Mouse (Mus musculus): ENCODE data around the gene Brca2. TPM values are rescaled to one million over a fixed set of nuclear protein-coding genes. Genes with fewer than 3 reads are reported as not detected.
"Not testable (repeated sequence)": the region's sequence is repeated elsewhere in the genome, so short reads cannot be mapped to it uniquely, and the experiment has no call there.

The Brca2 gene
- 19.7 and 23.3 TPM in 2 replicates for polyA plus RNA-seq (2011; ENCODE audit: insufficient read depth, insufficient read length, low replicate concordance, missing spikeins)

DNA sequence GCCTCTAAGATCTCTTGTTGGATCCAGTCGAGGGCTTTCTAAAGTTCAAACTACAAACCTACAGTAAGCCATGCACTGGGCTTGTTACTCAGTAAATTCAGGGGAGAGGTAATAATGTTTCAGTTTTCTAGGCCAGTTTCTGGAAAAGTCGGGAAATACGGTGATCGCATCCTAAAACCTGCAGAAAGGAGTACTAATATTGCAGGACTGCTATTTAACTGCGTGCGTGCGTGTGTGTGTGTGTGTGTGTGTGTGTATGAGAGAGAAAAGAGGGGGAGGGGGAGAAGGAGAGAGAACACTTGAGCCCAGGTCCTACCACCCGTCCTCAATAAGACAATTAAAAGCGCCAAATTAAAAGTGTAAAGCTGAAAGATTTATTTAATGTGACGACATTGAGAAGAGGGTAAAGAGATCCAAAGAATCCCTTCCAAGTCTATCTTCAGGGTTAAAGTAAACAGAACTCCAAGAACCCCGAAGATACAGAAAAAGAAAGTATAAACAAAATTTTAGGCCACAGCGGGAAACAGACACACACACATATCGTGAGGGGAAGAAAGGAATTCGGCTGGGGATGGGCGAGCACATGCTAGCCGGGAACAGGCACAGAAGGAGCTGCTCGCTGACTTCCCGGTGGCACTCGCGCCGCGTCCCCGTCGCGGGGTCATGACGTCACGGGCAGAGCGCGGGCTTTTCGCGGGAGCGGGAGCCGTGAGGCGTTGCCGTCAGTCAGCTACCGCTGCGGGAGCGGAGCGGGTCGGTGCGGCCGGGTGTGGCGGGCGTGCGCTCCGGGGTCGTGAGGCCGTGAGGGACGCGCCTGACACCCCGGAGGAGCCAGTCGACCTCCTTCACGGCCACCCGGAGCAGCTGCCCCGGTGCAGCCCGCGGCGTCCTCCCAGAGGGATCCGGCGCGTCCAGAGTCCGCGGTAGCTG is at the start of gene Brca2:
Gene Brca2, plus strand, starts transcription at position 694 of the 930 bp plus-strand sequence.
- TF ChIP-seq POLR2A (IDR thresholded peaks at IDR 0.05; ENCODE audit: borderline replicate concordance, control insufficient read depth, low read depth, low read length) (peak; percentile 90), CTCF (IDR thresholded peaks at IDR 0.05; ENCODE audit: control insufficient read depth, insufficient read depth, low read length) (0 out of 2 replicates have a peak, but pooled peaks have one; percentile 0)
- WGBS: 3% methylated on average over 63 of the region's 63 CpGs
- Histone ChIP-seq H3K27ac (ENCODE audit: control insufficient read depth, insufficient read depth, low read depth, low read length, poor library complexity) (peak within 1 kb of the TSS; percentile 72), H3K4me1 (ENCODE audit: control insufficient read depth, insufficient read depth, low read length) (no peaks in the 10 kb centered on the region; the same call in 1 of the 2 replicates), H3K4me3 (replicated peaks; ENCODE audit: control insufficient read depth, low read depth, low read length) (peak within 1 kb of the TSS; percentile 76)

DNA sequence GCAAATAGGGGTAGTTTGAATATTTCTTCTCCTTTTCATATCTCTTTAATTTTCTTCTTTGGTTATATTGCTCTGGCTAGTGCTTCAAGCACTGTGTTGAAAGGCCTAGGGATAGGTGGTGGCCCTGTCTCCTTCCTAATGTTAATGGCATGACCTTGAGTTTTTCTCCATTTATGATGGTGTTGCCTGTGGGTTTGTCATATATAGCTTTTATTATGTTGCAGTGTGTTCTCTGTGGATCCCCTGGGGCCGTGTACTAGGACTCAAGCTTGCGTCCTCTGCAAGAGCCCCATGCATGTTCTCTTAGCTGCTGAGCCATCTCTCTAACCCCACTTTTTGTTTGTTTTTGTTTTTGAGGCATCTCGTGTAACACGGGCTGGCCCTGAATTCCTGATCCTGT is 45.1 kb upstream of the Brca2 start:
- H3K4me3 ChIP-seq (replicated peaks; ENCODE audit: control insufficient read depth, low read depth, low read length): no peak overlapping the region
- H3K27ac ChIP-seq (ENCODE audit: control insufficient read depth, insufficient read depth, low read depth, low read length, poor library complexity): no peak overlapping the region
- H3K4me1 ChIP-seq (ENCODE audit: control insufficient read depth, insufficient read depth, low read length): no peaks in the 10 kb centered on the region
- TF ChIP-seq POLR2A (IDR thresholded peaks at IDR 0.05; ENCODE audit: borderline replicate concordance, control insufficient read depth, low read depth, low read length) (no peak), CTCF (IDR thresholded peaks at IDR 0.05; ENCODE audit: control insufficient read depth, insufficient read depth, low read length) (no peak)
- WGBS: 82% methylated on average over 4 of the region's 4 CpGs

DNA sequence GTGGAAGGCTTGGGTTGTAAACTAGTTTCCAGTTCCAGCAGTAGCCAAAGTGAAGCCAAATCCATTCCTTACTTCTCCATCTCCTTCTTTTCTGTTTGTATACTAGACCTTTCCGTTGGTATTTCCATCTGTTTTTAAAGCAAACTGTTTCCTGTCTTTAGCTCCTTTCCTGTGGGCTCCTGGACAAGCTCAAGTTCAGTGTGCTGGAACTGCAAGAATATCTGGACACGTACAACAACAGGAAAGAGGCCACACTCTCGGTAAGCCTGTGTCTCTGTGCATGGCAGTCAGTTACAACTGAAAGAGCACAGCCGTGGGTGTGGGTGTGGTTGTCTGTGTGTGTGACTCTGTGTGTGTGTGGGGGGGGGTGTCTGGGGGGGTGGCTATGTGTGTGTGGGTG is 43.8 kb upstream of the Brca2 start:
- Histone ChIP-seq H3K27ac (ENCODE audit: control insufficient read depth, insufficient read depth, low read depth, low read length, poor library complexity) (no peak overlapping the region), H3K4me3 (replicated peaks; ENCODE audit: control insufficient read depth, low read depth, low read length) (no peak overlapping the region), H3K4me1 (ENCODE audit: control insufficient read depth, insufficient read depth, low read length) (no peaks in the 10 kb centered on the region)
- 32% methylated on average over 4 of the region's 4 CpGs for WGBS
- no peak for TF ChIP-seq CTCF (IDR thresholded peaks at IDR 0.05; ENCODE audit: control insufficient read depth, insufficient read depth, low read length)
- TF ChIP-seq POLR2A (IDR thresholded peaks at IDR 0.05; ENCODE audit: borderline replicate concordance, control insufficient read depth, low read depth, low read length): no peak

DNA sequence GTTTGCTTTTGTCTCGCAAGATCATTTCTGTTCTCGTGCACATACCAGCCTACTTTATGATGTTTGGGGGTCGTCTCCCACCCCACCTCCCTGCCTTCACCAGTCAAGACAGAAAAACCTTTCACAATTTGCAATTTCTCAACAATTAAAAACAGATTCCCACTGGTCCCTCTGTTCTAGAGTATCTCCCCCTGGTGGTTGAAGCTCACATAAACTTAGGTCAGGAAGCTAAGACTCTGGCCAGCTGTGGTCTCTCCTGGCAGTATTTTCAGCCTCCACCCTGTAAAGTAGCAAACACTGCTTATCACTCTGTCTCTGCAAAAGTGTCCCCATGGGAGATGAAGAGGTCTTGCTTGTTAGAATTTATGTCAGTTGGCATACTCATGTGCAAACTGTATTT is 37.2 kb upstream of the Brca2 start:
- 60% methylated on average over 3 of the region's 3 CpGs for WGBS
- no peak overlapping the region for H3K27ac ChIP-seq (ENCODE audit: control insufficient read depth, insufficient read depth, low read depth, low read length, poor library complexity)
- TF ChIP-seq CTCF (IDR thresholded peaks at IDR 0.05; ENCODE audit: control insufficient read depth, insufficient read depth, low read length) (no peak), POLR2A (IDR thresholded peaks at IDR 0.05; ENCODE audit: borderline replicate concordance, control insufficient read depth, low read depth, low read length) (no peak)
- H3K4me1 ChIP-seq (ENCODE audit: control insufficient read depth, insufficient read depth, low read length): no peaks in the 10 kb centered on the region
- H3K4me3 ChIP-seq (replicated peaks; ENCODE audit: control insufficient read depth, low read depth, low read length): no peak overlapping the region

DNA sequence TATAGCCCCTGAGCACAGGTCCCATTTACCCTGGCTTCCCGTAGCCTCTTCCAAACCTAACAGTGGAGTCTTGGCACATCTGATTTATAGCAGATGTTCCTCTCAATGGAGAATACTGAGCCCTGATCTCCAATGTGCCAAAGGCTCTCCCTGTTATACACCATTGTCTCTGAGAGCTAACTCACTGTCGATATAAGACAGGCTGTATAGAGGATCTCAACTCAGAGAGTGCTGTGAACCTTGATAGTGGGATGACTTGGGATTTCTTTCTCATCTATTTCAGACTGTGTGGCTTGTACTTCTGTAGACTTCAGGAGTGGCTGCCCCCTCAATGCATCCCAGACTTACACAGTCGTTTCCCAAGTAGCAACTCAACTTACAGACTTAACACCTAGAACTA is 32.1 kb upstream of the Brca2 start:
- 81% methylated on average over 3 of the region's 3 CpGs for WGBS
- no peak overlapping the region for H3K27ac ChIP-seq (ENCODE audit: control insufficient read depth, insufficient read depth, low read depth, low read length, poor library complexity)
- no peak overlapping the region for H3K4me3 ChIP-seq (replicated peaks; ENCODE audit: control insufficient read depth, low read depth, low read length)
- TF ChIP-seq CTCF (IDR thresholded peaks at IDR 0.05; ENCODE audit: control insufficient read depth, insufficient read depth, low read length): no peak
- TF ChIP-seq POLR2A (IDR thresholded peaks at IDR 0.05; ENCODE audit: borderline replicate concordance, control insufficient read depth, low read depth, low read length): no peak
- H3K4me1 ChIP-seq (ENCODE audit: control insufficient read depth, insufficient read depth, low read length): no peaks in the 10 kb centered on the region

DNA sequence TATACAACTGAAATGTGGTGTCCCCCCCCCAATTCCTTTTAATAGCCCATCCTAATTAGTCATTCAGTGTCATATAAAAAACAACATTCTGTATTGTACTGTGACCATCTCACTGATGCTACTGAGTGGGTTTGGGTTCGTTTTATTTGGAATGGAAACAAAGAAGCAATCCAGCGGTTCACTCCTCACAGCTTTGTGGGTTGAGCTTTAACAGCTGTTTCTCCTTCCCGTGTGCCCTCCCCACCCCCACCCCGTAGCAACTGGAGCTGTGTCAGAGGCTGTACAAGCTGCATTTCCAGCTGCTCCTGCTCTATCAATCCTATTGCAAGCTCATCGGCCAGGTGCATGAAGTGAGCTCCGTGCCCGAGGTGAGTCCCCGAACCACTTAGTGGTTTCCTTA is 31.6 kb upstream of the Brca2 start:
- no peak overlapping the region for H3K4me3 ChIP-seq (replicated peaks; ENCODE audit: control insufficient read depth, low read depth, low read length)
- 75% methylated on average over 8 of the region's 8 CpGs for WGBS
- TF ChIP-seq POLR2A (IDR thresholded peaks at IDR 0.05; ENCODE audit: borderline replicate concordance, control insufficient read depth, low read depth, low read length): no peak
- TF ChIP-seq CTCF (IDR thresholded peaks at IDR 0.05; ENCODE audit: control insufficient read depth, insufficient read depth, low read length): no peak
- H3K27ac ChIP-seq (ENCODE audit: control insufficient read depth, insufficient read depth, low read depth, low read length, poor library complexity): no peak overlapping the region
- no peaks in the 10 kb centered on the region for H3K4me1 ChIP-seq (ENCODE audit: control insufficient read depth, insufficient read depth, low read length)

DNA sequence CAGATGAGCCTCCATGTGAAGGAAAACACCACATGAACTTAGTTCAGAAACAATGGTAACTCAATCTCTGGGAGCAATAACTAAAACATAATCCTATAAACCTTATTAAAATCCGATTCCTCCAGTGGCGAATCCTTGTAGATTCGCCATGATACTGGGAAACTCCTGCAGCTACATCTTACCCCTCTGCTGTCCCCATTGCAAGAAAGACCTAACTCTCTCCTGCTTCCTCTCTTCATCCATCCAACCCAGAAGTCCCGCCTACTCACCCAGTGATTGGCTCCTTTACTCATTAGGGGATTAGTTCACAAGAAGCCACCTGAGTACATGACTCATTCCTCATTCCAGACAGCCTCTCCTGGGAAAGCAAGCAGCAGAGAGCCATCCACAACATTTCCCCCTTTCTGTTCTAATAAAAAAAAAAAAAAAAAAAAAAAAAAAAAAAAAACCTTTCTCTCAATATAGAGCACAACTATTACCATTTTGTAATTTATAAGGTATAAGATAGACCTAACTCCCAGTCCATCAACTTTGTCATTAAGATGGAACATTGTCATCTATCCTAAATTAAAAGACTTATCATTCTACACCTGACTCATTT is 30.8 kb upstream of the Brca2 start:
- H3K4me1 ChIP-seq (ENCODE audit: control insufficient read depth, insufficient read depth, low read length); H3K27ac ChIP-seq (ENCODE audit: control insufficient read depth, insufficient read depth, low read depth, low read length, poor library complexity); H3K4me3 ChIP-seq (replicated peaks; ENCODE audit: control insufficient read depth, low read depth, low read length): not testable (repeated sequence)
- WGBS: 76% methylated on average over 4 of the region's 4 CpGs

DNA sequence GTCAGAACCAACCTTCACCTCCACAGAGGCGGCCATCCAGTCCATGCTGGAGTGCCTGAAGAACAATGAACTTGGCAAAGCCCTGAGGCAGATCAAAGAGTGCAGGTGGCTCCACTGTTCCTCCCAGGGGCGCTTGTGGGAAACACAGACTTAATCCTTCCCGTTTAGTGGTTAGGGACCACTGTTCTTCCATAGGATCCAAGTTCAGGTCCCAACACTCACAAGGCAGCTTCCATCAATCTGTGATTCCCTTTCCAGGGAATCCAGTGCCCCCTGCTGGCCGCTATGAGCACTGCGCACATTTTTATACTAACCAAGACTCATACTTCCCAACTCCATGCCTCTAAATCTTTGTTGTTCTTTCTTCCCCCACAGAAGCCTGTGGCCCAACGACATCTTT is 26.6 kb upstream of the Brca2 start:
- TF ChIP-seq CTCF (IDR thresholded peaks at IDR 0.05; ENCODE audit: control insufficient read depth, insufficient read depth, low read length): peak; percentile 77
- no peak for TF ChIP-seq POLR2A (IDR thresholded peaks at IDR 0.05; ENCODE audit: borderline replicate concordance, control insufficient read depth, low read depth, low read length)
- Histone ChIP-seq H3K4me3 (replicated peaks; ENCODE audit: control insufficient read depth, low read depth, low read length) (no peak overlapping the region), H3K4me1 (ENCODE audit: control insufficient read depth, insufficient read depth, low read length) (no peaks in the 10 kb centered on the region), H3K27ac (ENCODE audit: control insufficient read depth, insufficient read depth, low read depth, low read length, poor library complexity) (no peak overlapping the region)
- WGBS: 63% methylated on average over 6 of the region's 6 CpGs
